Comparison of ENCODE assay signal across 12 mouse cellular contexts in genomic region chr4:148890442-148890841, GRCm38 (mm10).
A peak's percentile ranks its signal among the peaks of the same experiment; 100 is the strongest.
DNase-seq lines count a peak whose midpoint lies in the region; ATAC-seq and TF ChIP-seq lines count a peak whose summit lies in the region.
"Had no signal": no experiment of that assay in that cellular context is flagged by ENCODE, and none has a peak within 500 bp of the region (broad histone marks: within the 10 kb centered on the region; RNA-seq: fewer than 3 reads in every experiment).

No protein-coding gene starts in this region.

- TF ChIP-seq CTCF in hindbrain, postnatal 0 days (IDR thresholded peaks at IDR 0.05; ENCODE audit: low read depth), result no peak
- TF ChIP-seq CTCF in layer of hippocampus, adult 2 months (conservative IDR thresholded peaks at IDR 0.05), result no peak

- H3K4me1 ChIP-seq in kidney, embryonic 16.5 days (ENCODE audit: insufficient read depth, low read length), result peaks cover 36% of the 10 kb centered on the region
- peaks cover 100% of the 10 kb centered on the region for H3K4me1 ChIP-seq in forebrain, embryonic 10.5 days
- H3K4me1 ChIP-seq in hindbrain, postnatal 0 days (ENCODE audit: insufficient read depth, low read length), result peaks cover 8% of the 10 kb centered on the region; the same call in 1 of the 2 replicates
- peaks cover 68% of the 10 kb centered on the region for H3K4me1 ChIP-seq in neural tube, embryonic 12.5 days

- H3K4me3 ChIP-seq in kidney, embryonic 16.5 days (ENCODE audit: low read length), result no peak overlapping the region
- H3K4me3 ChIP-seq in forebrain, embryonic 10.5 days, result peak overlapping the region; percentile 50
- H3K4me3 ChIP-seq in hindbrain, postnatal 0 days (ENCODE audit: low read length), result peak overlapping the region; percentile 34; the same call in 1 of the 2 replicates
- peak overlapping the region; percentile 22; the same call in 1 of the 2 replicates for H3K4me3 ChIP-seq in neural tube, embryonic 12.5 days
- no peak overlapping the region for H3K4me3 ChIP-seq in layer of hippocampus, adult 2 months

- H3K4me2 ChIP-seq in kidney, embryonic 16.5 days (replicated peaks; ENCODE audit: low read depth, low read length), result peak overlapping the region; percentile 74
- H3K4me2 ChIP-seq in hindbrain, postnatal 0 days (ENCODE audit: low read depth, low read length), result peak overlapping the region; percentile 58
- peak overlapping the region; percentile 64 for H3K4me2 ChIP-seq in neural tube, embryonic 12.5 days (replicated peaks)

- WGBS in kidney, embryonic 16.5 days, result 63% methylated on average over 8 of the region's 8 CpGs
- 50% methylated on average over 8 of the region's 8 CpGs for WGBS in forebrain, embryonic 10.5 days
- 35% methylated on average over 8 of the region's 8 CpGs for WGBS in hindbrain, postnatal 0 days
- WGBS in neural tube, embryonic 12.5 days, result 40% methylated on average over 8 of the region's 8 CpGs

- peak overlapping the region; percentile 67 for H3K9ac ChIP-seq in kidney, embryonic 16.5 days (replicated peaks; ENCODE audit: low read length)
- H3K9ac ChIP-seq in hindbrain, postnatal 0 days (replicated peaks; ENCODE audit: low read length), result no peak overlapping the region
- H3K9ac ChIP-seq in neural tube, embryonic 12.5 days, result peak overlapping the region; percentile 51; the same call in 1 of the 2 replicates

- ATAC-seq in kidney, embryonic 16.5 days (ENCODE audit: low FRiP score, low TSS enrichment), result no peak
- ATAC-seq in hindbrain, postnatal 0 days, result no peak
- ATAC-seq in neural tube, embryonic 12.5 days (ENCODE audit: low FRiP score, low read depth), result no peak

- no peak overlapping the region for H3K27ac ChIP-seq in kidney, embryonic 16.5 days (ENCODE audit: low read length)
- peak overlapping the region; percentile 93 for H3K27ac ChIP-seq in forebrain, embryonic 10.5 days
- H3K27ac ChIP-seq in hindbrain, postnatal 0 days, result no peak overlapping the region
- 0 out of 2 replicates have a peak overlapping the region, but pooled peaks have one; percentile 42 for H3K27ac ChIP-seq in neural tube, embryonic 12.5 days
- no peak overlapping the region for H3K27ac ChIP-seq in layer of hippocampus, adult 2 months

- no peaks in the 10 kb centered on the region for H3K9me3 ChIP-seq in kidney, embryonic 16.5 days (ENCODE audit: low read length)
- H3K9me3 ChIP-seq in forebrain, embryonic 10.5 days, result no peaks in the 10 kb centered on the region
- no peaks in the 10 kb centered on the region for H3K9me3 ChIP-seq in hindbrain, postnatal 0 days (ENCODE audit: low read length)
- H3K9me3 ChIP-seq in neural tube, embryonic 12.5 days, result no peaks in the 10 kb centered on the region

- DNase-seq in kidney, adult 8-10 months, result no peak
- no peak for DNase-seq in forebrain, embryonic 10.5 days (ENCODE audit: extremely low spot score, low spot score)
- no peak for DNase-seq in hindbrain, postnatal 0 days (ENCODE audit: low spot score)
- DNase-seq in layer of hippocampus, adult 2 months (ENCODE audit: low spot score in 2 of 2), result no peak
- no peak for DNase-seq in frontal cortex, postnatal 36 days (ENCODE audit: low spot score in 2 of 2)
- no peak for DNase-seq in adrenal gland, postnatal 10 days
- DNase-seq: gastrocnemius, postnatal 36 days; layer of hippocampus, adult 9-11 months; right cerebral cortex, postnatal 14 days; thymus, postnatal 25 days had no signal

- H3K36me3 ChIP-seq in kidney, embryonic 16.5 days (ENCODE audit: insufficient read depth, low read length), result no peaks in the 10 kb centered on the region
- no peaks in the 10 kb centered on the region for H3K36me3 ChIP-seq in forebrain, embryonic 10.5 days (replicated peaks)
- no peaks in the 10 kb centered on the region for H3K36me3 ChIP-seq in hindbrain, postnatal 0 days (ENCODE audit: insufficient read depth, low read length)
- H3K36me3 ChIP-seq in neural tube, embryonic 12.5 days, result no peaks in the 10 kb centered on the region

- peaks cover 35% of the 10 kb centered on the region for H3K27me3 ChIP-seq in kidney, embryonic 16.5 days (ENCODE audit: insufficient read depth, low read length)
- peaks cover 98% of the 10 kb centered on the region for H3K27me3 ChIP-seq in forebrain, embryonic 10.5 days (ENCODE audit: poor library complexity, severe bottlenecking)
- peaks cover 32% of the 10 kb centered on the region for H3K27me3 ChIP-seq in hindbrain, postnatal 0 days (ENCODE audit: insufficient read depth, low read length)
- H3K27me3 ChIP-seq in neural tube, embryonic 12.5 days (replicated peaks), result peaks cover 83% of the 10 kb centered on the region

Comparison
In these comparisons a context has a peak if more than half of its experiments do, and no peak if none do; other contexts are left out.
1. H3K27ac ChIP-seq: peak in forebrain, embryonic 10.5 days (single experiment) and neural tube, embryonic 12.5 days (single experiment); none in kidney, embryonic 16.5 days (single experiment), hindbrain, postnatal 0 days (single experiment) and layer of hippocampus, adult 2 months (single experiment).
2. H3K4me3 ChIP-seq: peak in forebrain, embryonic 10.5 days (single experiment), hindbrain, postnatal 0 days (single experiment) and neural tube, embryonic 12.5 days (single experiment); none in kidney, embryonic 16.5 days (single experiment) and layer of hippocampus, adult 2 months (single experiment).
3. Peak in every context shown above with its lines, with median percentiles within 50 percentile points of each other: H3K4me2 ChIP-seq.